Mouse (Mus musculus): ENCODE results near the gene Pla2r1.

DNA sequence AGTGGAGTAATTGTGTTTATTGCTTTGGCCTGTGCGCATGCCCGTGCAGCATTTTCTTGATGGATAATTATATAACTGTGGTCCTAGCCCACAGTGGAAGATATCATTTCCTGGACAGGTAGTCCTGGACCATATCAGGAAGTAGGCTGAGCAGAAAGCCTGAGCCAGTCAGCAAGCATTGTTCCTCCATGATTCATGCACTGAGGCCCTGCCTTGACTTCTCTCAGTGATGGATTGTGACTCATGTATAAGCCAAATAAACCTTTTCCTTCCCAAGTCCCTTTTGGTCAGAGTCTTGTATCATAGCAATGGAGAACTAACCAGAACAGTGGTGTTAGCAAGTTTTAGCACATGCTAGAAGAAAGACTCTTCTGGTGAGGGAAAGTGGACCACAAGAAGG, 3.3 kb downstream of the Pla2r1 start:
- TF ChIP-seq CTCF (IDR thresholded peaks at IDR 0.05) (no peak), EP300 (IDR thresholded peaks at IDR 0.05) (no peak)
